Mouse (Mus musculus) ES-Bruce4 (cell line): ENCODE data around the gene Catsper2.

Source experiments
- CTCF ChIP-seq: IDR thresholded peaks from one replicate; pipeline ENCODE4 v1.8.1; 2011; ENCODE audit warnings: low read depth, low read length
- POLR2A ChIP-seq: IDR thresholded peaks from one replicate; pipeline ENCODE4 v1.8.1; 2011; ENCODE audit warnings: low read length; ENCODE audit not compliant: insufficient read depth

- TF ChIP-seq POLR2A (no peak), CTCF (no peak)
These were observed 36.0 kb upstream of the Catsper2 start for GRCm38 (mm10) chr2:121449545-121450011.
